Mouse (Mus musculus) lung, adult 2 months (tissue): Measurements from ENCODE around the gene Snx10. TPM values are rescaled to one million over a fixed set of nuclear protein-coding genes. Genes with fewer than 3 reads are reported as not detected.

ENCODE experiments used
- DNase-seq: peaks from one replicate; pipeline ENCODE4 v3.0.0; 2022
- H3K4me1 ChIP-seq: fragments of 200-500 bp; 2 replicates; pipeline ENCODE4 v1.6.1; 2011; ENCODE audit warnings: low read length; ENCODE audit not compliant: control insufficient read depth, insufficient read depth
- H3K4me3 ChIP-seq: fragments of 200-500 bp; replicated peaks from 2 replicates; pipeline ENCODE3; 2011; ENCODE audit warnings: low read depth, mild to moderate bottlenecking, control low read depth, low read length; ENCODE audit errors: extremely low read depth
- CTCF ChIP-seq: fragments of 200-500 bp; IDR thresholded peaks from 2 replicates; pipeline ENCODE4 v1.5.1; 2011; ENCODE audit warnings: mild to moderate bottlenecking, low read length, control low read depth; ENCODE audit not compliant: insufficient read depth
- POLR2A ChIP-seq: fragments of 200-500 bp; IDR thresholded peaks from 2 replicates; pipeline ENCODE4 v1.6.1; 2011; ENCODE audit warnings: low read depth, mild to moderate bottlenecking, control low read depth, low read length, borderline replicate concordance; ENCODE audit errors: extremely low read depth
- WGBS: fragments of 180-500 bp; shearing (Covaris S2); methylation state at CpG from one replicate; pipeline ENCODE4 v1.1.7; 2018; 5-methylcytosine and 5-hydroxymethylcytosine counted together
- polyA plus RNA-seq: library from polyadenylated mRNA; depleted of rRNA; stranded (reverse); fragments of >200 nt; gene quantifications from 2 replicates; pipeline ENCODE4 v1.2.3, GENCODE M21; 2012

The Snx10 gene
- polyA plus RNA-seq, 1 experiment: 4.0 TPM

DNA sequence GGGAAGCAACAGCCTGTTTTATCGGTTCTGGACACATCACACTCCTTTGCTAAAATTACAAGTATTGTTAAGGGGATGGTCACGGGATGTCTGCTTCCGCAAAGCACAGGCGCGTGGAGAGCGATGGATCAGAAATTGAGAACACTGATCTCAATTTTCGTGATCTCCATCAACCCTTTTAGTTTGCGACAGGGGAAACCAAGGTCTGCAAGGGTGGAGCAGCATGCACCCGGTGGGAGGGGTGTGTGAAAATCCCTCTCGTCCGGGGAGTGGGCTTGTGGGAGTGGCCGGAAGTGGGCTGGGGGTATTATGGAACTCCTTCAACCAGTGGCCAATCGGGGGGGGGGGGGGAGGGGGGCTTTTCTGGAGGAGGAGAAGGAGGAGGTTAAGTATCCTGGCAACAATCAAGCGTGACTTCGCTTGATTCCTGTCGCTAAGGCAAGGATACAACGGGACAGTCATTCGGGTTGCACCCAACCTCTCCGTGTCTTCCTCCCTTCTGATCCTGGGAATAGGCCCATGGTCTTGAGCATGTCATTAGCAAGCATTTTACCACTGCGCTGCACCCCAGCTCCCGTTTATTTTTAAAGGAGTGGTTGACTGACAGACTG, 725 bp downstream of the Snx10 start:
- peaks cover 3% of the 10 kb centered on the region; the same call in 1 of the 2 replicates for H3K4me1 ChIP-seq
- peak overlapping the region; percentile 77 for H3K4me3 ChIP-seq
- DNase-seq: peak; percentile 26
- no peak for TF ChIP-seq CTCF
- TF ChIP-seq POLR2A: no peak
- WGBS: 2% methylated on average over 20 of the region's 21 CpGs

DNA sequence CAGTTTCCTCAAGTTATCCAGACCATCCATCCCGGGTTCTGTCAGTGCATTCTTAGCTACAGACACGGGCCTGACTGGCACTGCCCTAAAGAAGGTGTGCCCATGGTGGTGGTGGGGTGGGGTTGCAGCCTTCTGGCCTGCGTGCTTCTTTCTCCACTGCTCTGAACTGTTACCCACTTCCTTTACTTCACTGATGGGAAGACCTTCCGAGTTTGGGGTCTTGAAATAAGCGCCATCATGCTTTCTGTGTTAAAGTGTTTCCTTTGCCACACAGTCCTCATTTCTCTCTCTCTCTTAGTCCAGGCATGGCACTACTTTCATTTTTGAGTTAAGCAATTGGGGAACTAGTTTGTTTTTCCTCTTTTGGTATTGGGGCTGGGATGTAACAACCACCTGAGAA, 1.3 kb downstream of the Snx10 start:
- H3K4me3 ChIP-seq: peak overlapping the region; percentile 24
- 36% methylated on average over 5 of the region's 5 CpGs for WGBS
- DNase-seq: no peak
- TF ChIP-seq CTCF: no peak
- no peak for TF ChIP-seq POLR2A
- H3K4me1 ChIP-seq: peaks cover 3% of the 10 kb centered on the region; the same call in 1 of the 2 replicates

DNA sequence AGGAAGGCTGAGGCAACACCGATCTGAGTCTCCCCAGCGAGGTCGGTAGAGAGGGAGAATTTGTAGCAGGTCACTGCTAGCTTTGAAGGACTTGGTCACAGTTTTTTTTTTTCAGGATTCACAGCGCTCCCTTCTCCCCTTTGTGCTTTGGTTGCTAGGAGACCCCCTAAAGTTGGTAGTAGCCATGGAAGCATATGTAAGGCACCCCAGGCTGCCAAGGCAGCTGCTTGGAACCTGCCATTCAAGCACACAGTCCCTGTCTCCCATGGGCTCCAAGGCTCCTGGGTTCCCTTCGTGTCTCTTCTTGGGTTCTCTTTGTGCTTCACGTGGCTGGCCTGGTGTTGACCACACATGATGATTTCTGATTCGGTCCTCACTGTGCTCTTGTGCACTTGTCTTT, 5.8 kb downstream of the Snx10 start:
- TF ChIP-seq CTCF: no peak
- no peak for TF ChIP-seq POLR2A
- peaks cover 3% of the 10 kb centered on the region; the same call in 1 of the 2 replicates for H3K4me1 ChIP-seq

DNA sequence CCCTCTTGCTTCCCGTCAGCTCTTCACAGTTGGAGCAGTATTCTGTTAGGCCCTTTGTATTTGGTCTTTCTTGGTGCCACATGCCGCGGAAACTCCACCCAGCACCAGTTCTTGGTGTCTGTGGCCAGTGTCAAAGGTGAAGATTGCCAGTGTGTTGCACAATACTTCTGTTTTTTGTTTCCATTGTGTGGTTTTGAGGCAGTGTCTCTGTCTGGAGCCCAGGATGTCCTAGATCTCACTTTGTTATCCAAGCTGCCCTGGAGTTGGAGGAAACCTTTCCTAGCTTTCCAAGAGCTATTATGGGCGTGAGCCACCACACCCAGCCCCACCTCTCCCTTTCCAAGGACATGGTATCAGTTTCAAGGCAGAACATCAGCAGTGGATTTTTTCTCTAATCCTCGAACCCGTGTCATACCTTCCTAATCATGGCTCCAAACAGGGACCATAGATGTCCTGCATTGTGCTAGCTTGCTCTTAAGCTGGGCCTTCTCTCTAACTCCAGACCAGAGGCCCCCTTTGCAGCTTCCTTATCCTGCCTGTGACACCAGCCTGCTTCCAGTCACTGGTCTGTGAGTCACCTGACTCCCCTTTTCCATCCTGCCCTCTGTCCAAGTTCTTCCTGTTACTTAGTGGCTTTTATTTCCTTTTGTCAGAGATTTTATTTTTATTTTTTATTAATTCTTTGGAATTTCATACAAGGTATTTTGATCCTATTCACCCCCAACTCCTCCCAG, 9.9 kb downstream of the Snx10 start:
- H3K4me1 ChIP-seq: no peaks in the 10 kb centered on the region
- no peak for TF ChIP-seq CTCF
- TF ChIP-seq POLR2A: no peak
- WGBS: 81% methylated on average over 6 of the region's 6 CpGs
- no peak for DNase-seq
- H3K4me3 ChIP-seq: no peak overlapping the region

More for the DNA sequence above, 5.8 kb downstream of the Snx10 start:
- H3K4me3 ChIP-seq: no peak overlapping the region
- no peak for DNase-seq
- 81% methylated on average over 7 of the region's 7 CpGs for WGBS

DNA sequence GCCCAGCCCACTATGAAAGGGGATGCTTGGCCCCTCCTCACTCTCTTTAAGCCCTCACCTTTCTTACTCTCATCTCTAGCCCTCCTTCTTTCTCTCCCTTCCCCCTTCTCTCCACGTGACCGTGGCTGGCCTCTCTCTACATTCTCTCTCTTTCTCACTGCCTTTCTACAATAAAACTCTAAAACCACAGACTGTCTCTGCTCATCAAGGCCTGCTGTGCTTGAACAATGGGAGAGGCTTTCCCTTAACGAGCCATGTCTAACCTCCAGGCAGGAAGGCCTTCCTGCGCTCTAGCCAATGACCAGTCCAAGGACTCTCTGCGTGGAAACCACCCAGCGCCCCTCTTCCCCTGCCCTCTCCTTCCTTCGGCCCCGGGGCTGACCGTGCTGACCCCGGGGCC, 11.9 kb downstream of the Snx10 start:
- no peaks in the 10 kb centered on the region for H3K4me1 ChIP-seq
- 81% methylated on average over 10 of the region's 10 CpGs for WGBS
- no peak for TF ChIP-seq POLR2A
- TF ChIP-seq CTCF: no peak
- no peak for DNase-seq
- H3K4me3 ChIP-seq: no peak overlapping the region

DNA sequence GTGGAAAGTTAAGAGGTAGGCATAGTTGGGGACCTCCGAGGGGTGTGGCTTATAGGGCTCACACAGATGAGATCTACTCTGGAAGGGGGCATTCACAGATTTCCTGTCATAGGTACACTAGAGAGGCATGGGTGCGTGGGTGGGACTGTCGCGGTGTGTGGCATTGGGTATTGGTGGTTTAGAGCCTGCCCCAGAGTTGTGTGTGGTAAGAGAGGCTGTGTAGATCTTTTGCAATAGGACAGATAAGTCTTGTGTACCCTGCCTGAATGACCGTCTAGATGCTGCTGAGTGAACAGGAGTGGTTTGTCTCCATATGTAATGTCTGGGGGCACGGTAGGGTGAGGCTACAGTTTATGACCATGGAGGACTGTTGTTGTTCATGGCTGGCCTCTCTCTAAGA, 16.8 kb downstream of the Snx10 start:
- no peak for DNase-seq
- H3K4me3 ChIP-seq: no peak overlapping the region
- no peaks in the 10 kb centered on the region for H3K4me1 ChIP-seq
- 82% methylated on average over 6 of the region's 6 CpGs for WGBS
- TF ChIP-seq CTCF (no peak), POLR2A (no peak)

DNA sequence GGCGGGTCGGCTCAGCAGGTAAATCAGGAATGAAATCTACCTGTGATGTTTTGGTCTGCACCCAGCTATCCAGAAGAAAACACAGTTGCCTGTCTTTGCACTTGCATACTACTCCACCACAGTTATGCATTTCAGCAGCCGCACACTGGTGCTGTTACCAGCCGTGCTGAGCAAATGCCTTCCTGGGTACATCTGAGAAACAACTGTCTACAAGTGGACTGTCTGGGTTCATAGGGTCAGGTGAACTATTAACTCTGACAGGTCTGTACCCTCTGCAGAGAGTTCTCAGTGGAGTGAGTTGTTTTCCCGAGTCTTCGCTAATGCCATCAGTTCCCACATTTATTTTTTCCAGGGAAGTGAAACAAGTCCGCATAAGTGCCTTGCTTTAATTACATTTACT, 17.7 kb downstream of the Snx10 start:
- Histone ChIP-seq H3K4me1 (no peaks in the 10 kb centered on the region), H3K4me3 (no peak overlapping the region)
- TF ChIP-seq POLR2A (no peak), CTCF (no peak)
- DNase-seq: no peak
- WGBS: 58% methylated on average over 7 of the region's 7 CpGs

DNA sequence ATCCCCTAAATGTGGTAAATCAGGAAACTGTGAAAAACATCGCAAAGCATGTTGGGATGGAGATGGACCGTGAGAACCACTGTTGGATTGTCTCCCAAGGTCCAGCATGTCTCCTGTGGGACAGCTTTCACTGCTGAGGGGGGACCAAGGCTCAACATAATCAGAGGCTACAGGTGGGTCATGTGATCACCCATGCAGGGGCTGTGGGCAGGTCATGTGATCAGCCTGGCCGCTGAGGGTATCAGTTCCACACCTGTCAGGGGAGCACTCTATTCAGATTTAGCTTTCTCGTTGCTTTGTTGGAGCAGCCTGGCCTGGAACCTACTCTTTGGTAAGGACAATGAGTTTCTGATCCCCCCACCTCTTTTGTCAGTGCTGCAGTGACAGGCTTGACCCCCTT, 18.4 kb downstream of the Snx10 start:
- DNase-seq: no peak
- no peak overlapping the region for H3K4me3 ChIP-seq
- no peaks in the 10 kb centered on the region for H3K4me1 ChIP-seq
- 78% methylated on average over 4 of the region's 4 CpGs for WGBS
- TF ChIP-seq CTCF: no peak
- TF ChIP-seq POLR2A: no peak

DNA sequence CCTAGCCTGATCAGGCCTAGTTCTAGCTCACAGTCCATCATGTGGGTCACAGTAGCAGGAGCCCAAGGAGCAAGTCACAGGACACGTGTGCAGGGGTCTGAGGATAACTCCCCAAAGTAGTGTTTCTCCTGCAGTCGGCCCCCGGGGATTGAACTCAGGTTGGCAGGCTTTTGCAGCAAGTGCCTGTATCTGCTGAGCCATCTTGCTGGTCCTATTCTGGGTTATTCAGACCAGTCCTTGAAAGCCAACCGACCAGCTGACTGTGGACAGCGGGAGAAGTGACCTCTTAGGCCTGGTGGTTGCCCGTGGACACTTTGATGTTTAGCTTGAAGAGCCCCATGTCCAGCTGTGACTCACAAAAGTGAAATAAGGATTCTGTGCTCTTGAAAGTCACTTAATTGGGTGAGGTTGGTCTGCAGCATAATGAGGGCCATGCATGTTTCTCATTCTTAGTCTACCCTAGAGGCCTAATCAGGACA, 20.0 kb downstream of the Snx10 start:
- TF ChIP-seq POLR2A: no peak
- TF ChIP-seq CTCF: no peak
- Histone ChIP-seq H3K4me3 (no peak overlapping the region), H3K4me1 (no peaks in the 10 kb centered on the region)
- WGBS: 86% methylated on average over 6 of the region's 6 CpGs
- no peak for DNase-seq
